Mouse (Mus musculus): ENCODE measurements around the gene Fam241b.
A peak's percentile ranks its signal among the peaks of the same experiment; 100 is the strongest.

Fam241b gene

GRCm38 (mm10) chr10:62069946-62070345, 73.8 kb downstream of the Fam241b start:
- peak; percentile 46 to 47 for DNase-seq

GRCm38 (mm10) chr10:62069398-62069797, 74.3 kb downstream of the Fam241b start:
- no peak for DNase-seq

- peak; percentile 91 to 94 for DNase-seq
These were observed 75.2 kb downstream of the Fam241b start for GRCm38 (mm10) chr10:62068532-62068931.

GRCm38 (mm10) chr10:62066213-62066612, 77.5 kb downstream of the Fam241b start:
- no peak for DNase-seq

- DNase-seq, result no peak
These were observed 80.9 kb downstream of the Fam241b start for GRCm38 (mm10) chr10:62062786-62063185.

GRCm38 (mm10) chr10:62060969-62061678, 82.6 kb downstream of the Fam241b start:
- no peak for DNase-seq

GRCm38 (mm10) chr10:62060224-62060913, 83.4 kb downstream of the Fam241b start:
- no peak for DNase-seq

GRCm38 (mm10) chr10:62058508-62059375, 85.0 kb downstream of the Fam241b start:
- no peak for DNase-seq
